Mouse (Mus musculus) telencephalon, adult 2 months (tissue): ENCODE measurements around the gene Opa1.
A peak's percentile ranks its signal among the peaks of the same experiment; 100 is the strongest.

Source experiments
- DNase-seq: peaks from one replicate; pipeline ENCODE4 v3.0.0-alpha.2; 2011; ENCODE audit warnings: low read depth, low spot score

The Opa1 gene

GRCm38 (mm10) chr16:29656187-29656825 is 77.2 kb downstream of the Opa1 start:
- DNase-seq: no peak

- no peak for DNase-seq
These were observed 77.8 kb downstream of the Opa1 start for GRCm38 (mm10) chr16:29656901-29657300.

- DNase-seq: peak; percentile 42
These were observed 78.8 kb downstream of the Opa1 start for GRCm38 (mm10) chr16:29657650-29658548.

- DNase-seq: no peak
These were observed 80.1 kb downstream of the Opa1 start for GRCm38 (mm10) chr16:29659101-29659810.

- DNase-seq: no peak
These were observed 84.1 kb downstream of the Opa1 start for GRCm38 (mm10) chr16:29663042-29663758.

- no peak for DNase-seq
These were observed 85.3 kb downstream of the Opa1 start for GRCm38 (mm10) chr16:29664392-29664791.

- DNase-seq: no peak
These were observed 88.0 kb downstream of the Opa1 start for GRCm38 (mm10) chr16:29666991-29667701.

- DNase-seq: no peak
These were observed 88.5 kb downstream of the Opa1 start for GRCm38 (mm10) chr16:29667702-29668061.

- no peak for DNase-seq
These were observed 89.3 kb downstream of the Opa1 start for GRCm38 (mm10) chr16:29668451-29668850.

GRCm38 (mm10) chr16:29670806-29671205 is 91.7 kb downstream of the Opa1 start:
- DNase-seq: no peak

- DNase-seq: no peak
These were observed 94.1 kb downstream of the Opa1 start for GRCm38 (mm10) chr16:29673230-29673629.

- no peak for DNase-seq
These were observed 100.5 kb downstream of the Opa1 start for GRCm38 (mm10) chr16:29679607-29680006.

- DNase-seq: no peak
These were observed 101.5 kb downstream of the Opa1 start for GRCm38 (mm10) chr16:29680548-29681175.

- no peak for DNase-seq
These were observed 103.7 kb downstream of the Opa1 start for GRCm38 (mm10) chr16:29682555-29683431.

GRCm38 (mm10) chr16:29683563-29683962 is 104.4 kb downstream of the Opa1 start:
- no peak for DNase-seq

GRCm38 (mm10) chr16:29684111-29684510 is 105.0 kb downstream of the Opa1 start:
- DNase-seq: no peak

GRCm38 (mm10) chr16:29684641-29685040 is 105.5 kb downstream of the Opa1 start:
- DNase-seq: no peak

GRCm38 (mm10) chr16:29686141-29686540 is 107.0 kb downstream of the Opa1 start:
- no peak for DNase-seq
